Mouse (Mus musculus) bone marrow, adult 2 months (tissue): ENCODE results near the gene Adm2.
A peak's percentile ranks its signal among the peaks of the same experiment; 100 is the strongest.

ENCODE experiments used
- CTCF ChIP-seq: fragments of 200-500 bp; IDR thresholded peaks from 2 replicates; pipeline ENCODE4 v1.5.1; 2011; ENCODE audit warnings: low read length, control low read depth; ENCODE audit not compliant: control insufficient read depth, insufficient read depth
- POLR2A ChIP-seq: fragments of 200-500 bp; IDR thresholded peaks from 2 replicates; pipeline ENCODE4 v1.6.1; 2011; ENCODE audit warnings: low read depth, mild to moderate bottlenecking, control low read depth, low read length, borderline replicate concordance; ENCODE audit not compliant: control insufficient read depth

DNA sequence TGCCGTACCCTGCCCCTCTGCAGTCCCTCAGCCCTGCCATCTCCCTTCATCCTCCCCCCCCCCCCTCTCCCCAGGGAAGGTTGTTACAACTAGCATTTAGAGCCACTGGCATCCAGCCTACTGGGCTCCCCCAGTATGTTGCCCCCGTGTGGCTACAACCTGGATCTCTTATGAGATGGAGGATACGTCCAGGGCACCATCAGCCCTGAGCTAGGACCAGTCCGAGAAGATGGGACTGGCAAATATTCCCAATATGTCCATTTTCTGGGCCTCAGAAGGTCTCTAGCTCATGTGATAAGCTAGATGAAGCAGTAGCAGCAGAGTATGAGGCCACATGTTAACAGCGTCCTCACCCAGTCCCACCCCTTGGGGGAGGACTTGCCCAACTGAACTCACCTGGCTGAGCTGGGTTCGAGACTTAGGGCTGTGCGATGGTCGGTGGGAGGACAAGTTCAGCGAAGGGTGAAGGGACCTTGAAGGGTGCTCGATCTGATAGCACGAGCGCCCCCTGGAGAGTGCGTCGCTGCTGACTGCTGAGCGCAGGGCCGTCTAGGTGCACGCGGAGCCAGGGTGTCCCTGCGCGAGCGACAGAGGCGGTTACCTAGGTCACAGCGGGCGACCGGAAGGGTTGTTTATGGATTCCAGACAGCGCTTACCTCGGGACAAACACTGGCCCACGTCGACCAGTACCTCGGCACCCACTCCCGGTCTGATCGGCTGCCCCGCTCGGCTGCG is 50.7 kb downstream of the Adm2 start:
- TF ChIP-seq POLR2A = no peak
- peak; percentile 80 for TF ChIP-seq CTCF
